In the genomic region with DNA sequence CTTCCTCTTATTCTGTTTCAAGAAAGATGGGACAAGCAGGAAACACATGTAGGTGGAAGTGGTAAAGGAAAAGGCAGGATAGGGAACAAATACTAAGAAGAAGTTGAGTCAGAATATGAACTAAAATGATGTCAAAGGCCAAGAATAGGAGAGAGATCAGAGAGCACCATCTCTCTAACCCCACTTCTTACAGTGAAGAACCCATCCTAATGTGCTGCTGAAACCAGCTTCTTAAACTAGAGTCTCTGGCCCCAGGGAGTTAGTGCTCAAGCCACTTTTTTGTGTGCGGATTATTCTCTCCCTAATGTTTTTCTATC, we compare ENCODE assay signal across 19 mouse cellular contexts.
"Had no signal": no experiment of that assay in that cellular context is flagged by ENCODE, and none has a peak within 500 bp of the region (broad histone marks: within the 10 kb centered on the region; RNA-seq: fewer than 3 reads in every experiment).

No protein-coding gene starts in this region.

- H3K4me3 ChIP-seq: limb, embryonic 15.5 days; lung, embryonic 15.5 days; midbrain, embryonic 12.5 days; midbrain, embryonic 15.5 days; neural tube, embryonic 13.5 days; stomach, embryonic 15.5 days had no signal

- H3K9ac ChIP-seq: limb, embryonic 15.5 days; liver, embryonic 14.5 days; liver, postnatal 0 days; lung, embryonic 15.5 days; midbrain, embryonic 12.5 days; midbrain, embryonic 15.5 days; neural tube, embryonic 13.5 days; stomach, embryonic 15.5 days had no signal

- H3K27ac ChIP-seq: limb, embryonic 15.5 days; liver, embryonic 14.5 days; lung, embryonic 15.5 days; midbrain, embryonic 12.5 days; midbrain, embryonic 15.5 days; neural tube, embryonic 13.5 days; stomach, embryonic 15.5 days had no signal

- H3K27me3 ChIP-seq: limb, embryonic 15.5 days; lung, embryonic 15.5 days; midbrain, embryonic 12.5 days; midbrain, embryonic 15.5 days; neural tube, embryonic 13.5 days; stomach, embryonic 15.5 days had no signal

- H3K36me3 ChIP-seq: limb, embryonic 15.5 days; lung, embryonic 15.5 days; midbrain, embryonic 12.5 days; midbrain, embryonic 15.5 days; neural tube, embryonic 13.5 days; stomach, embryonic 15.5 days had no signal

- H3K4me2 ChIP-seq: limb, embryonic 15.5 days; liver, embryonic 11.5 days; lung, embryonic 15.5 days; midbrain, embryonic 12.5 days; midbrain, embryonic 15.5 days; neural tube, embryonic 13.5 days; stomach, embryonic 15.5 days had no signal

- DNase-seq: kidney, adult 18-20 months; kidney, adult 9 months; kidney, postnatal 36 days; layer of hippocampus, postnatal 36 days; liver, postnatal 0 days; lung, postnatal 10 days; lung, postnatal 4 days; retina, postnatal 1 day; right cerebral cortex, postnatal 25 days; spleen, adult 18-20 months; thymus, postnatal 36 days had no signal

- ATAC-seq: liver, postnatal 0 days; midbrain, embryonic 15.5 days had no signal

- H3K9me3 ChIP-seq: limb, embryonic 15.5 days; lung, embryonic 15.5 days; midbrain, embryonic 12.5 days; midbrain, embryonic 15.5 days; neural tube, embryonic 13.5 days; stomach, embryonic 15.5 days had no signal

- H3K4me1 ChIP-seq: stomach, embryonic 15.5 days had no signal
